Mouse (Mus musculus) hindlimb bud, embryonic 11.5 days (tissue): ENCODE measurements around the gene Med27.
"Not testable (repeated sequence)": the region's sequence is repeated elsewhere in the genome, so short reads cannot be mapped to it uniquely, and the experiment has no call there.

Experiments used
- DNase-seq: peaks from one replicate; pipeline ENCODE4 v3.0.0-alpha.2; 2012; ENCODE audit warnings: low read depth, low spot score; ENCODE audit errors: extremely low spot score

Med27 gene

GRCm38 (mm10) chr2:29515831-29516447, 169.3 kb downstream of the Med27 start:
- no peak for DNase-seq

- no peak for DNase-seq
Measured at GRCm38 (mm10) chr2:29516621-29517170, 170.1 kb downstream of the Med27 start.

GRCm38 (mm10) chr2:29519402-29519801, 172.8 kb downstream of the Med27 start:
- no peak for DNase-seq

- DNase-seq = no peak
Measured at GRCm38 (mm10) chr2:29520206-29520605, 173.6 kb downstream of the Med27 start.

- DNase-seq = no peak
Measured at GRCm38 (mm10) chr2:29521486-29521885, 174.9 kb downstream of the Med27 start.

GRCm38 (mm10) chr2:29523918-29524811, 177.5 kb downstream of the Med27 start:
- no peak for DNase-seq

GRCm38 (mm10) chr2:29525273-29525805, 178.7 kb downstream of the Med27 start:
- no peak for DNase-seq

- DNase-seq = no peak
Measured at GRCm38 (mm10) chr2:29526266-29526665, 179.6 kb downstream of the Med27 start.

- DNase-seq = not testable (repeated sequence)
Measured at GRCm38 (mm10) chr2:29527480-29527879, 180.9 kb downstream of the Med27 start.

GRCm38 (mm10) chr2:29528811-29529210, 182.2 kb downstream of the Med27 start:
- DNase-seq = no peak

GRCm38 (mm10) chr2:29529788-29530187, 183.2 kb downstream of the Med27 start:
- not testable (repeated sequence) for DNase-seq

GRCm38 (mm10) chr2:29532173-29532572, 185.6 kb downstream of the Med27 start:
- DNase-seq = no peak

- DNase-seq = no peak
Measured at GRCm38 (mm10) chr2:29532921-29533320, 186.3 kb downstream of the Med27 start.

- DNase-seq = no peak
Measured at GRCm38 (mm10) chr2:29535566-29536244, 189.1 kb downstream of the Med27 start.

GRCm38 (mm10) chr2:29536481-29536880, 189.9 kb downstream of the Med27 start:
- DNase-seq = no peak

GRCm38 (mm10) chr2:29537334-29537733, 190.7 kb downstream of the Med27 start:
- no peak for DNase-seq

GRCm38 (mm10) chr2:29542039-29542438, 195.4 kb downstream of the Med27 start:
- DNase-seq = no peak

- DNase-seq = no peak
Measured at GRCm38 (mm10) chr2:29546571-29546970, 200.0 kb downstream of the Med27 start.

- no peak for DNase-seq
Measured at GRCm38 (mm10) chr2:29551816-29552585, 205.4 kb downstream of the Med27 start.

GRCm38 (mm10) chr2:29553945-29554634, 207.5 kb downstream of the Med27 start:
- DNase-seq = peak; percentile 37
